Mouse (Mus musculus) CH12.LX (cell line): Measurements from ENCODE around the gene Elof1.

ENCODE experiments used
- CHD2 ChIP-seq: IDR thresholded peaks from 2 replicates; pipeline ENCODE4 v1.6.1; 2011; ENCODE audit warnings: low read length, improper control_type of control experiment
- CTCF ChIP-seq, 2 experiments: IDR thresholded peaks in 1 of 2; conservative IDR thresholded peaks in 1 of 2; 2 replicates each; pipeline ENCODE4 v1.5.1; 2011 to 2012; ENCODE audit warnings: low read depth in 2 of 2, low read length in 2 of 2, improper control_type of control experiment in 1 of 2, inconsistent platforms in 1 of 2, mild to moderate bottlenecking in 1 of 2, moderate library complexity in 1 of 2
- JUND ChIP-seq: conservative IDR thresholded peaks from 2 replicates; pipeline ENCODE4 v1.6.1; 2011; ENCODE audit warnings: low read depth, low read length, improper control_type of control experiment
- ZMIZ1 ChIP-seq: IDR thresholded peaks from 2 replicates; pipeline ENCODE4 v1.6.1; 2012; ENCODE audit warnings: low read depth, mild to moderate bottlenecking, inconsistent platforms, low read length, improper control_type of control experiment

- TF ChIP-seq CHD2: no peak
- TF ChIP-seq CTCF (conservative IDR thresholded peaks at IDR 0.05 in 1 of 2, IDR thresholded peaks at IDR 0.05 in 1 of 2; ENCODE audit: low read depth in 2 of 2, low read length in 2 of 2): no peak
- TF ChIP-seq JUND: no peak
- TF ChIP-seq ZMIZ1: no peak
Measured at GRCm38 (mm10) chr9:22165964-22166363, 49.0 kb upstream of the Elof1 start.
